Mouse (Mus musculus) stomach, postnatal 0 days (tissue): Measurements from ENCODE around the gene Ubc. TPM values are rescaled to one million over a fixed set of nuclear protein-coding genes. Genes with fewer than 3 reads are reported as not detected.
A peak's percentile ranks its signal among the peaks of the same experiment; 100 is the strongest.

Experiments used
- ATAC-seq: fragments of 200-750 bp; cut with Nextera tagmentation; 2 replicates; pipeline ENCODE4 v1.8.0; 2017; ENCODE audit not compliant: low FRiP score, low TSS enrichment
- DNase-seq: peaks from one replicate; pipeline ENCODE4 v3.0.0-alpha.2; 2016; ENCODE audit warnings: low spot score
- H3K27ac ChIP-seq: fragments of 300-500 bp; sonication (generic); replicated peaks from 2 replicates; pipeline ENCODE4 v1.5.1; 2014; ENCODE audit warnings: mild to moderate bottlenecking, control low read depth
- H3K27me3 ChIP-seq: fragments of 300-500 bp; sonication (generic); 2 replicates; pipeline ENCODE4 v1.6.1; 2014; ENCODE audit warnings: low read length; ENCODE audit not compliant: control insufficient read depth, insufficient read depth
- H3K36me3 ChIP-seq: fragments of 300-500 bp; sonication (generic); 2 replicates; pipeline ENCODE4 v1.6.1; 2014; ENCODE audit warnings: low read length, mixed read lengths; ENCODE audit not compliant: control insufficient read depth, insufficient read depth
- H3K4me1 ChIP-seq: fragments of 300-500 bp; sonication (generic); replicated peaks from 2 replicates; pipeline ENCODE4 v1.6.1; 2014; ENCODE audit warnings: antibody characterized with exemption; ENCODE audit not compliant: control insufficient read depth, insufficient read depth
- H3K4me2 ChIP-seq: fragments of 300-500 bp; sonication (generic); replicated peaks from 2 replicates; pipeline ENCODE4 v1.6.1; 2014; ENCODE audit warnings: low read depth, mild to moderate bottlenecking, control low read depth, moderate library complexity
- H3K4me3 ChIP-seq: fragments of 300-500 bp; sonication (generic); 2 replicates; pipeline ENCODE4 v1.5.1; 2014; ENCODE audit warnings: low read depth, low read length, control low read depth
- H3K9ac ChIP-seq: fragments of 300-500 bp; sonication (generic); 2 replicates; pipeline ENCODE4 v1.6.1; 2014; ENCODE audit warnings: mild to moderate bottlenecking, low read length, control low read depth, mixed read lengths
- H3K9me3 ChIP-seq: fragments of 300-500 bp; sonication (generic); 2 replicates; pipeline ENCODE4 v1.6.1; 2016; ENCODE audit warnings: low read length; ENCODE audit not compliant: control insufficient read depth
- CTCF ChIP-seq: IDR thresholded peaks from 2 replicates; pipeline ENCODE4 v1.5.1; 2016; ENCODE audit warnings: antibody characterized with exemption, low read depth, mild to moderate bottlenecking, moderate library complexity
- EP300 ChIP-seq: optimal IDR thresholded peaks from 2 replicates; pipeline ENCODE3; 2016; ENCODE audit warnings: antibody characterized with exemption
- WGBS: fragments of 180-500 bp; shearing (Covaris S2); extraction: QIAGEN DNeasy Blood & Tissue Kit; methylation state at CpG from one replicate; pipeline ENCODE4 v1.1.7; 2014; 5-methylcytosine and 5-hydroxymethylcytosine counted together
- polyA plus RNA-seq: library from polyadenylated mRNA; unstranded; fragments of >200 nt; fragmentation: Nextera tagmentation; extraction: Ambion mirVana; gene quantifications from 2 replicates; pipeline ENCODE4 v1.2.1, GENCODE M21; 2015

Gene Ubc
- polyA plus RNA-seq, 1 experiment from 2014 or later, result 549 TPM

DNA sequence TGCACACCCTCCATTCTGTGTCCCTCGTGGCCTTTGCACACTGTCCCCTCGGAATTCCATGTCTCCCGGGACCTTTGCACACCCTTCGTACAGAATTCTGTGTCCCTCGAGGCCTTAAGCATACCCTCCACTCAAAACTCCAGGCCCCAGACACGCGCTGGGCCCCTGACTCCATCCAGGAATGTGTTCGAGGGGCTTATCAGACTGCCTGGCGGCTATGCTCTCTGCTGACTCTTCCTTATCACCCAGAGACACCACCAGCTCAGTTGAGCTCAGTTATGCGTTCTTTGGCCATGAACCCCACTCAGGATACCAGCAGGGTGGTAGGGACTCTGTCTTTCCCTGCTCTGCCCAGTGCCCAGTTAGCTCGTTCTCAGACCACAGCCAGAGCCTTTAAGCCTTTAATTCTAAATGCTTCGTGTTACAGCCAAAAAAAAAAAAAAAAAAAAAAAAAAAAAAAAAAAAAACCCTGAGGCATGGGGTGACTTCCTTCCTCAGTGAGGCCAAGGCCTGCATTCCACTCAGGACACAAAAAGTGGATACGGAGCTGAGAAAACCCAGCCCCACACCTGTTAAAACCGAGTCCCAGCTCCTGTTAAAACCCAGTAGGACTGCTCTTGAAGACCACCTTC, 48.4 kb downstream of the Ubc start:
- Histone ChIP-seq H3K36me3 (no peaks in the 10 kb centered on the region), H3K4me3 (peak overlapping the region; percentile 76; the same call in 1 of the 2 replicates), H3K4me2 (peak overlapping the region; percentile 96), H3K27me3 (no peaks in the 10 kb centered on the region), H3K27ac (no peak overlapping the region), H3K9me3 (no peaks in the 10 kb centered on the region), H3K9ac (peak overlapping the region; percentile 75; the same call in 1 of the 2 replicates), H3K4me1 (peaks cover 7% of the 10 kb centered on the region)
- 50% methylated on average over 14 of the region's 14 CpGs for WGBS
- ATAC-seq (no peak), DNase-seq (no peak)
- no peak for TF ChIP-seq EP300
- TF ChIP-seq CTCF, result no peak

DNA sequence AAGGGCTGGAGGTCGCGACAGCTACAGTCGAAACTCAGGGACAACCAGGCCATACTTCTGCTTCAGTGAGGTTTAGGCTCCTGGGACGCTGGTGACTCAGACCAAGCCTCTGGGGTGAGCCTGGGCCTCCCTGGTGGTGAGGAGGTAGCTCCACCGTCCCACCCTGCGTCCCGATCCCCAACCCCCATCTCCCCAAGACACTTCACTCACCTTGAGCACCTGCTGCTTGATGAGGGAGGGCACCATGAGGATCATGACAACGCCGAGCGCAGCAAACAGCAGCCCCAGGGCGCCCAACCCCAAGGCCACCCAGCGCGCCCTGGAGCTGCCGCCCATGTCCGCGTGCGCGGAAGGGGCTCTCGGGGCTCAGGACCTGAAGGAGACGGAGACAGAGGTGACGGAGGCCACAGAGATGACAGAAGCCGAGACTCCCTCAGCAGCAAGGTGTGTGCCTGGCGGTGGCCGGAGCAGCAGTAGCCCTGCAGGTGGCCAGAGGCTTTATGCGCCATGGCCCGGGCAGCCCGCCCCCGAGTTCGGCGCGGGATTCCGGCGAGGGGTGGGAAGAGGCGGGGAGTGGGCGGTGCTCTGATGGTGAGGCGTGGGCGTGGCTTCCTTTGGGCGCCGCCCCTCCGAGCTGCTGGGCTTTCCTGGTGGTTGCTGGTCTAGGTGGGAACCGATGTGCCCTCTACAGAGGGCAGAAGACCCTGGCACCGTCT, 49.3 kb downstream of the Ubc start, which contains the start of gene Scarb1:
Gene Scarb1 (minus strand): TSS at position 548 of the 716 bp plus-strand sequence.
- H3K27ac ChIP-seq, result peak within 1 kb of the TSS; percentile 61
- DNase-seq (peak; percentile 91), ATAC-seq (peak; percentile 87)
- WGBS, result 0% methylated on average over 42 of the region's 42 CpGs
- H3K4me3 ChIP-seq, result peak within 1 kb of the TSS; percentile 76
- no peaks in the 10 kb centered on the region for H3K9me3 ChIP-seq
- TF ChIP-seq CTCF (peak; percentile 26; the same call in 1 of the 2 replicates), EP300 (no peak)
- H3K36me3 ChIP-seq, result no peaks in the 10 kb centered on the region
- H3K4me2 ChIP-seq, result peak within 1 kb of the TSS; percentile 96
- H3K9ac ChIP-seq, result peak within 1 kb of the TSS; percentile 75
- peaks cover 7% of the 10 kb centered on the region for H3K4me1 ChIP-seq
- no peaks in the 10 kb centered on the region for H3K27me3 ChIP-seq

DNA sequence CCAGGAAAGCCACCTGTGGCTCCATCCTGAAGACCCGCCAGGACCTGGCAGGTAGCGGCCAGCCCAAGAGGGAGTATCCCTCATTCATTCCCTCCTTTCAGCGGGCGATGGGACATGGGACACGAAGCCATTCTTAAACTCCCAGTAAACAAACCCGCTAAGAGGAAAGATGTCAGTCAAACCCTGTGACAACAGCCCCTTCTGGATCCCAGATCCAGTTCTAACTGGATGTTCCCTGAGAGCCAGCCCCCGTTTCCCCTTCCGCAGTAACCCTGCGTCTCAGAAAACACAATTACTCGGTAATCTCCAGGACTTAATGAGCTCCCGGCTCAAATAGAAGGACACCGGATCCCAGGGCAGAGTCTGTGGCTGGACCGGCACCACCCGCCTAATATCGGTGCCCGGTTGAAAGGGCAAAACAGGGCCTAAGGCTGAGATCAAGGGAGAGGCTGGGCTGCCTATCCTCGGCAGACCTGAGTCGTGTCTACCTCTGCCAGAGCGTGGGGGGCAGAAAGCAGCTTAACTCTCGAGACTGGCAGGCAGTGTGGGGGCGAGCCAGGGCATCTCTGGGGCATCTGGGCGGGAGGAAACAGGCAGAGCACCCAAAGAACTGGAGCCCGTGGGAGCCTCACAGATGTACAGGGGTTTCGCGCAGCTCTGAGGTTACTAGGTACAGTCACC, 50.0 kb downstream of the Ubc start:
- peak; percentile 5; the same call in 1 of the 2 replicates for ATAC-seq
- peak overlapping the region; percentile 96 for H3K4me2 ChIP-seq
- peaks cover 7% of the 10 kb centered on the region for H3K4me1 ChIP-seq
- WGBS, result 8% methylated on average over 25 of the region's 25 CpGs
- no peaks in the 10 kb centered on the region for H3K36me3 ChIP-seq
- DNase-seq, result peak; percentile 29
- TF ChIP-seq CTCF (no peak), EP300 (no peak)
- no peaks in the 10 kb centered on the region for H3K9me3 ChIP-seq
- peak overlapping the region; percentile 61 for H3K27ac ChIP-seq
- peak overlapping the region; percentile 75 for H3K9ac ChIP-seq
- H3K4me3 ChIP-seq, result peak overlapping the region; percentile 76
- no peaks in the 10 kb centered on the region for H3K27me3 ChIP-seq

DNA sequence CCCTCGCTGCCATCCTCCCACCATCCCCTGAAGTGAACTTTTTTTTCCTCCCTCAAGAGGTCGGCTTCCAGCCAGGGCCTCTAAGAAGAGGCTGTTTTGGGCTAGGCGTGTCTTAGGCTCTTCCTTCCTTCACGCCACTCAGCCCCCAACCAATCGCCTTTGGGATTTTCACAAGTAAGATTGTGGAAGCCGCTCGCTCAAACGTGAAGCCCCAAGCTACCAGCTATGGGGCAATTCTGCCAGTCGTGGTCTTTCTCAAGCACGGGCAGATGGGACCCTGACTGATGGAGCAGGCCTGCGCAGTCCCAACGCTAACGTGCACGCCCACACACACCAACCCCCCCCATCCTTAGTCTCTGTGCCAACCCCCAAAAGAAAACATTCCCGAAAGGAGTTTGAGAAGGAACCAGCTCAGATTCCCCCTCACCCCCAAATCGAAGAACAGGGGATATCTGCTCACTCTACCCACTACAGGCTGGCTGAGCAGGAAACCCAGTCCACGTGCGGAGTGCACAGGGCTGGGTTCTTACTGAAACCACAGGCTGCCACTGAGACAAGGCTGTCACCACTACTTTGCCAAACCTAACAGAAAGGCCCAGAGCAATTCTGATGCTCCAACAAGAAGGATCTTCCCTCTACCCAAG, 50.8 kb downstream of the Ubc start:
- H3K4me1 ChIP-seq, result peaks cover 7% of the 10 kb centered on the region
- H3K27ac ChIP-seq, result peak overlapping the region; percentile 49
- no peak for TF ChIP-seq EP300
- 0 out of 2 replicates have a peak, but pooled peaks have one; percentile 10 for TF ChIP-seq CTCF
- H3K4me2 ChIP-seq, result peak overlapping the region; percentile 96
- peak overlapping the region; percentile 76 for H3K4me3 ChIP-seq
- ATAC-seq (no peak), DNase-seq (no peak)
- H3K36me3 ChIP-seq, result no peaks in the 10 kb centered on the region
- H3K9me3 ChIP-seq, result no peaks in the 10 kb centered on the region
- WGBS, result 20% methylated on average over 18 of the region's 18 CpGs
- H3K27me3 ChIP-seq, result no peaks in the 10 kb centered on the region
- H3K9ac ChIP-seq, result peak overlapping the region; percentile 75

DNA sequence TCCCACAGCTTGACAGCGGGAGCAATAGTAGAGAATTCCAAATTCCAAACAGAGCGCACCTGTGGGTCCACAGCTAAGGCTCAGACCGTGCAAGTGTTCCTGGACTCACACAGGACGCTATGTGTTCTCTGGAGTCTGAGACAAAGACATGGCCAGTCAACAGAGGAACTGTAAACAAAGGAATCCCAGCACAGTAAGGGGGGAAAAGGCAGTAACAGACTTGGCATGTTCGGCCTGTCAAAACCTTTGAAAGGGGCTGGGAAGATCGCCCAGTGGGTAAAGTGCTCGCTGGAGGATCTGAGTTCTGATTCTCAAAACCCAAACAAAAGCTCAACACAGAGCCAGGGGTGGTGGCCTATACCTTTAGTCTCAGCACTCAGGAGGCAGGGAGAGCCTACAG, 52.5 kb downstream of the Ubc start:
- H3K4me2 ChIP-seq, result no peak overlapping the region
- H3K4me1 ChIP-seq, result peaks cover 7% of the 10 kb centered on the region
- H3K27ac ChIP-seq, result no peak overlapping the region
- H3K27me3 ChIP-seq, result no peaks in the 10 kb centered on the region
- 0 out of 2 replicates have a peak, but pooled peaks cover 2% of the 10 kb centered on the region for H3K36me3 ChIP-seq
- no peak overlapping the region for H3K9ac ChIP-seq
- no peaks in the 10 kb centered on the region for H3K9me3 ChIP-seq
- WGBS, result 49% methylated on average over 7 of the region's 7 CpGs
- ATAC-seq (no peak), DNase-seq (no peak)
- TF ChIP-seq EP300 (no peak), CTCF (no peak)
- H3K4me3 ChIP-seq, result no peak overlapping the region
